21 mouse cellular contexts compared by ENCODE assay signal in the genomic region with DNA sequence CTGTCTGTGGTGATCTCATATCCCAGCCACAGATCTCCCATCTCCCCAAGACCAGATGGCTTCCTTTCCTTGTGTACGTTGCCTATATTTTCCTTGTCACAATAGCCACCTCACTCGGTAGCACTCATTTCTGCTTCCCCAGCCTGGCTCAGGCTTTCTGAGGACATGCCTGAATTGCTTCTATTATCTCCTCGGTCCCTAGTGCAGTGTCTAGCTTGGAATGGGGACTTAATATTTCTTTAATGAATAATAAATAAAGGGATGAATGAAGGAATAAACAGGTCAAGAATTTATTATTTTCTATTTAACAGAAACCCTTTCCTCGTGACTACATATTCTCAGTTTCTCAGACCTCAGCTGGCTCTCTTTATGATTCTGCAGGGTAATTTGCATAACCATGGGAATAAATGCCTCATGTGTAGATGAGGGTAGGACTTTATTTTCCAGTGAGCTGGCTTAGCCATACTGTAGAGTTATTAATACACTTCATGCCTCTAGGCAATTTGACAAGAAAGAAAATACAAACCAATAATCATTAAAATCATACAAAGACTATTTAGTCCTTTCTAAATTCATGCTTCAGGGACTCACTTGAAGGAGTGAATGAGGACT.
DNase-seq lines count a peak whose midpoint lies in the region; ATAC-seq and TF ChIP-seq lines count a peak whose summit lies in the region.
"Had no signal": no experiment of that assay in that cellular context is flagged by ENCODE, and none has a peak within 500 bp of the region (broad histone marks: within the 10 kb centered on the region; RNA-seq: fewer than 3 reads in every experiment).

No protein-coding gene starts in this region.

- no peak for TF ChIP-seq POLR2A in testis, adult 2 months (IDR thresholded peaks at IDR 0.05; ENCODE audit: control insufficient read depth, low read depth, low read length)
- no peak for TF ChIP-seq POLR2A in cerebellum, adult 2 months (IDR thresholded peaks at IDR 0.05; ENCODE audit: borderline replicate concordance, insufficient read depth, low read length)

- no peak for DNase-seq in testis, postnatal 14 days (ENCODE audit: low spot score)
- DNase-seq in midbrain, embryonic 14.5 days, result peak; percentile 39
- no peak for DNase-seq in urinary bladder, postnatal 10 days (ENCODE audit: low spot score)
- no peak for DNase-seq in cerebellum, adult 2 months
- no peak for DNase-seq in embryo, embryonic 10.5 days (ENCODE audit: low spot score)
- DNase-seq: cerebellum, postnatal 14 days; gastrocnemius, postnatal 36 days; heart, postnatal 10 days; kidney, adult 8-10 months; kidney, postnatal 36 days; lung, postnatal 14 days; thymus, adult 2 months had no signal

- no peaks in the 10 kb centered on the region for H3K4me1 ChIP-seq in testis, adult 2 months (ENCODE audit: control insufficient read depth, insufficient read depth, low read length)
- peaks cover 29% of the 10 kb centered on the region for H3K4me1 ChIP-seq in hindbrain, embryonic 12.5 days
- H3K4me1 ChIP-seq in midbrain, embryonic 14.5 days (ENCODE audit: control insufficient read depth, insufficient read depth, low read length), result peaks cover 14% of the 10 kb centered on the region
- no peaks in the 10 kb centered on the region for H3K4me1 ChIP-seq in cerebellum, adult 2 months (ENCODE audit: control insufficient read depth, insufficient read depth, low read length)

- H3K27me3 ChIP-seq in testis, adult 2 months (ENCODE audit: control insufficient read depth, insufficient read depth, low read length), result no peaks in the 10 kb centered on the region
- no peaks in the 10 kb centered on the region for H3K27me3 ChIP-seq in hindbrain, embryonic 12.5 days
- H3K27me3 ChIP-seq in midbrain, embryonic 14.5 days (ENCODE audit: control insufficient read depth, insufficient read depth, low read length), result no peaks in the 10 kb centered on the region
- H3K27me3 ChIP-seq in cerebellum, adult 2 months (ENCODE audit: control insufficient read depth, insufficient read depth, low read length), result no peaks in the 10 kb centered on the region
- H3K27me3 ChIP-seq: limb, embryonic 13.5 days; megakaryocyte, embryonic 14.5 days had no signal

- H3K9me3 ChIP-seq in hindbrain, embryonic 12.5 days (replicated peaks), result no peaks in the 10 kb centered on the region
- H3K9me3 ChIP-seq in midbrain, embryonic 14.5 days (ENCODE audit: control insufficient read depth, low read length), result no peaks in the 10 kb centered on the region
- H3K9me3 ChIP-seq: embryonic facial prominence, embryonic 10.5 days; G1E; heart, embryonic 10.5 days; limb, embryonic 13.5 days; megakaryocyte, embryonic 14.5 days had no signal

- H3K4me3 ChIP-seq in testis, adult 2 months (ENCODE audit: control insufficient read depth, low read depth, low read length), result no peak overlapping the region; the same call in 1 of the 2 replicates
- H3K4me3 ChIP-seq in hindbrain, embryonic 12.5 days, result no peak overlapping the region
- no peak overlapping the region for H3K4me3 ChIP-seq in midbrain, embryonic 14.5 days (replicated peaks; ENCODE audit: low read depth, low read length)
- no peak overlapping the region for H3K4me3 ChIP-seq in cerebellum, adult 2 months (replicated peaks; ENCODE audit: insufficient read depth, low read depth, low read length)
- H3K4me3 ChIP-seq: embryonic facial prominence, embryonic 10.5 days; heart, embryonic 10.5 days; limb, embryonic 13.5 days; megakaryocyte, embryonic 14.5 days had no signal

- H3K27ac ChIP-seq in testis, adult 2 months (ENCODE audit: control insufficient read depth, insufficient read depth, low read depth, low read length), result peak overlapping the region; percentile 40
- H3K27ac ChIP-seq in hindbrain, embryonic 12.5 days, result peak overlapping the region; percentile 41; the same call in 1 of the 2 replicates
- 0 out of 2 replicates have a peak overlapping the region, but pooled peaks have one; percentile 10 for H3K27ac ChIP-seq in midbrain, embryonic 14.5 days (replicated peaks; ENCODE audit: low read depth, low read length)
- no peak overlapping the region for H3K27ac ChIP-seq in cerebellum, adult 2 months (ENCODE audit: insufficient read depth, low read length)
- H3K27ac ChIP-seq: embryonic facial prominence, embryonic 10.5 days; heart, embryonic 10.5 days; limb, embryonic 13.5 days; liver, embryonic 14.5 days had no signal

- H3K36me3 ChIP-seq in testis, adult 2 months (ENCODE audit: control insufficient read depth, insufficient read depth, low read length), result no peaks in the 10 kb centered on the region
- H3K36me3 ChIP-seq in hindbrain, embryonic 12.5 days, result no peaks in the 10 kb centered on the region
- H3K36me3 ChIP-seq in midbrain, embryonic 14.5 days (ENCODE audit: control insufficient read depth, insufficient read depth, low read length), result no peaks in the 10 kb centered on the region
- H3K36me3 ChIP-seq: embryonic facial prominence, embryonic 10.5 days; G1E; heart, embryonic 10.5 days; limb, embryonic 13.5 days had no signal

- 41% methylated on average over 4 of the region's 4 CpGs for WGBS in hindbrain, embryonic 12.5 days
- WGBS in midbrain, embryonic 14.5 days, result 16% methylated on average over 4 of the region's 4 CpGs
- WGBS in cerebellum, adult 2 months, result 49% methylated on average over 4 of the region's 4 CpGs

- ATAC-seq in hindbrain, embryonic 12.5 days (ENCODE audit: low FRiP score), result peak; percentile 75
- peak; percentile 16; the same call in 1 of the 2 replicates for ATAC-seq in midbrain, embryonic 14.5 days (ENCODE audit: low FRiP score, low TSS enrichment)
- ATAC-seq: inflammation-experienced regulatory T-cells, adult 6 months had no signal

- H3K9ac ChIP-seq in hindbrain, embryonic 12.5 days, result no peak overlapping the region
- H3K9ac ChIP-seq in midbrain, embryonic 14.5 days (replicated peaks; ENCODE audit: low read length), result no peak overlapping the region
- H3K9ac ChIP-seq: limb, embryonic 13.5 days; liver, embryonic 14.5 days had no signal

- H3K4me2 ChIP-seq in hindbrain, embryonic 12.5 days (replicated peaks), result no peak overlapping the region
- no peak overlapping the region for H3K4me2 ChIP-seq in midbrain, embryonic 14.5 days (ENCODE audit: low read length)
- H3K4me2 ChIP-seq: limb, embryonic 13.5 days had no signal

- no peak for TF ChIP-seq CTCF in testis, adult 2 months (IDR thresholded peaks at IDR 0.05; ENCODE audit: control insufficient read depth, insufficient read depth, insufficient replicate concordance, low read depth, low read length)
- TF ChIP-seq CTCF in cerebellum, adult 2 months (IDR thresholded peaks at IDR 0.05; ENCODE audit: borderline replicate concordance, insufficient read depth, low read depth, low read length), result no peak
